ENCODE assay signal across 24 mouse cellular contexts in the genomic region with DNA sequence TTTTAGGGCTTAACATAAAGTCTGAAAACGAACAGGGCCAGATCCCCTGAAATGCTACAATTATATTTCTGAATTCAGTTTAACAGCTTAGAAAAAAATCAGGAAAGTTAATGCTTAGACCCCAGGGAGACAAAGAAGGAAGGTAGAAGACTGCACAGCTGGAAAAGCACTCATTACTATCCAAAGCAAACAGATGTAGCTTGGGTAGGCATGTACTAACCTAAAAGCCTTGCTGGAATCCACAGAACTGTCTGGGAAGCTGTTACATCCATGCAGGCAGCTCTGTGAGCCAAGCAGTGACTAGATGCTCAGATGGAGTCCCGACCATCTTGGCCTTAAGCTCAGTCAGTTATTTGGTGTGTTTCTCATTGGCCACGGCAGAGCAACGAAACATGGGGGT. TPM values are rescaled to one million over a fixed set of nuclear protein-coding genes. Genes with fewer than 3 reads are reported as not detected.
A peak's percentile ranks its signal among the peaks of the same experiment; 100 is the strongest.
DNase-seq lines count a peak whose midpoint lies in the region; ATAC-seq and TF ChIP-seq lines count a peak whose summit lies in the region.
"Had no signal": no experiment of that assay in that cellular context is flagged by ENCODE, and none has a peak within 500 bp of the region (broad histone marks: within the 10 kb centered on the region; RNA-seq: fewer than 3 reads in every experiment).

No protein-coding gene starts in this region.

- 59% methylated on average over 4 of the region's 4 CpGs for WGBS in embryonic facial prominence, embryonic 14.5 days
- WGBS in embryonic facial prominence, embryonic 10.5 days, result 77% methylated on average over 4 of the region's 4 CpGs
- WGBS in limb, embryonic 14.5 days, result 53% methylated on average over 4 of the region's 4 CpGs
- WGBS in forebrain, embryonic 10.5 days, result 89% methylated on average over 4 of the region's 4 CpGs

- peak; percentile 46 for DNase-seq in embryonic facial prominence, embryonic 14.5 days (ENCODE audit: low spot score)
- no peak for DNase-seq in embryonic facial prominence, embryonic 10.5 days (ENCODE audit: low spot score)
- DNase-seq in heart, adult 11 months, result peak; percentile 66
- no peak for DNase-seq in heart, postnatal 36 days
- DNase-seq in limb, embryonic 14.5 days (ENCODE audit: low spot score), result peak; percentile 52
- no peak for DNase-seq in forebrain, embryonic 10.5 days (ENCODE audit: extremely low spot score, low spot score)
- DNase-seq: adrenal gland, adult 8-10 months; adrenal gland, postnatal 14 days; adrenal gland, postnatal 36 days; B cell, adult 2 months; cerebellum, adult 11-12 months; cerebellum, adult 2 months; cerebellum, adult 9-10 months; cerebellum, postnatal 10 days; cerebellum, postnatal 25 days had no signal

- H3K9ac ChIP-seq in embryonic facial prominence, embryonic 14.5 days (ENCODE audit: low read depth, low read length), result no peak overlapping the region
- H3K9ac ChIP-seq in limb, embryonic 14.5 days (ENCODE audit: low read depth, low read length, severe bottlenecking), result no peak overlapping the region
- H3K9ac ChIP-seq: embryonic facial prominence, embryonic 13.5 days; forebrain, embryonic 12.5 days had no signal

- H3K4me1 ChIP-seq in embryonic facial prominence, embryonic 14.5 days (ENCODE audit: control insufficient read depth, insufficient read depth, low read length), result no peaks in the 10 kb centered on the region
- H3K4me1 ChIP-seq in embryonic facial prominence, embryonic 10.5 days, result no peaks in the 10 kb centered on the region
- 0 out of 2 replicates have a peak, but pooled peaks cover 6% of the 10 kb centered on the region for H3K4me1 ChIP-seq in limb, embryonic 14.5 days (ENCODE audit: control insufficient read depth, insufficient read depth, low read length)
- H3K4me1 ChIP-seq in forebrain, embryonic 10.5 days, result no peaks in the 10 kb centered on the region
- H3K4me1 ChIP-seq: embryonic facial prominence, embryonic 13.5 days; forebrain, embryonic 12.5 days had no signal

- no peak for ATAC-seq in embryonic facial prominence, embryonic 14.5 days (ENCODE audit: low read depth)
- peak; percentile 80; the same call in 1 of the 2 replicates for ATAC-seq in limb, embryonic 14.5 days (ENCODE audit: low FRiP score, low read depth)
- ATAC-seq: activated CD4-positive, CD25-positive, alpha-beta regulatory T cell, adult 4 months; CD4-positive, CD25-positive, alpha-beta regulatory T cell, adult 4 months; forebrain, embryonic 14.5 days; forebrain, embryonic 16.5 days; Patski had no signal

- H3K4me2 ChIP-seq in embryonic facial prominence, embryonic 14.5 days (ENCODE audit: low read depth, low read length), result no peak overlapping the region
- H3K4me2 ChIP-seq in limb, embryonic 14.5 days (replicated peaks; ENCODE audit: low read depth, low read length, severe bottlenecking), result no peak overlapping the region
- H3K4me2 ChIP-seq: embryonic facial prominence, embryonic 13.5 days; forebrain, embryonic 12.5 days had no signal

- H3K9me3 ChIP-seq in embryonic facial prominence, embryonic 14.5 days (ENCODE audit: control insufficient read depth, low read length), result no peaks in the 10 kb centered on the region
- no peaks in the 10 kb centered on the region for H3K9me3 ChIP-seq in embryonic facial prominence, embryonic 10.5 days
- no peaks in the 10 kb centered on the region for H3K9me3 ChIP-seq in limb, embryonic 14.5 days (ENCODE audit: control insufficient read depth, low read length)
- no peaks in the 10 kb centered on the region for H3K9me3 ChIP-seq in forebrain, embryonic 10.5 days
- H3K9me3 ChIP-seq: embryonic facial prominence, embryonic 13.5 days; forebrain, embryonic 12.5 days; G1E had no signal

- H3K27me3 ChIP-seq in embryonic facial prominence, embryonic 14.5 days (replicated peaks; ENCODE audit: control insufficient read depth, insufficient read depth, low read length), result no peaks in the 10 kb centered on the region
- H3K27me3 ChIP-seq in embryonic facial prominence, embryonic 10.5 days (replicated peaks; ENCODE audit: low read depth, poor library complexity, severe bottlenecking), result no peaks in the 10 kb centered on the region
- no peaks in the 10 kb centered on the region for H3K27me3 ChIP-seq in limb, embryonic 14.5 days (ENCODE audit: control insufficient read depth, insufficient read depth, low read length)
- no peaks in the 10 kb centered on the region for H3K27me3 ChIP-seq in forebrain, embryonic 10.5 days (ENCODE audit: poor library complexity, severe bottlenecking)
- H3K27me3 ChIP-seq: CH12.LX; embryonic facial prominence, embryonic 13.5 days; forebrain, embryonic 12.5 days had no signal

- H3K27ac ChIP-seq in embryonic facial prominence, embryonic 14.5 days (replicated peaks; ENCODE audit: low read depth, low read length), result no peak overlapping the region
- H3K27ac ChIP-seq in embryonic facial prominence, embryonic 10.5 days (replicated peaks), result no peak overlapping the region
- no peak overlapping the region for H3K27ac ChIP-seq in limb, embryonic 14.5 days (replicated peaks; ENCODE audit: low read depth, low read length)
- H3K27ac ChIP-seq in forebrain, embryonic 10.5 days, result no peak overlapping the region
- H3K27ac ChIP-seq: embryonic facial prominence, embryonic 13.5 days; forebrain, embryonic 12.5 days had no signal

- H3K4me3 ChIP-seq in embryonic facial prominence, embryonic 14.5 days (ENCODE audit: low read depth, low read length), result no peak overlapping the region
- no peak overlapping the region for H3K4me3 ChIP-seq in embryonic facial prominence, embryonic 10.5 days
- no peak overlapping the region for H3K4me3 ChIP-seq in limb, embryonic 14.5 days (replicated peaks; ENCODE audit: low read length)
- H3K4me3 ChIP-seq in forebrain, embryonic 10.5 days, result no peak overlapping the region
- H3K4me3 ChIP-seq: embryonic facial prominence, embryonic 13.5 days; forebrain, embryonic 12.5 days had no signal

- no peak for TF ChIP-seq POLR2A in limb, embryonic 14.5 days (IDR thresholded peaks at IDR 0.05; ENCODE audit: borderline replicate concordance, extremely low read depth, insufficient read depth, insufficient read length)

- intact Hi-C loops in heart, postnatal 36 days (cut with DNase I), result no loop called here

- H3K36me3 ChIP-seq in embryonic facial prominence, embryonic 14.5 days (ENCODE audit: control insufficient read depth, insufficient read depth, low read length), result no peaks in the 10 kb centered on the region
- H3K36me3 ChIP-seq in embryonic facial prominence, embryonic 10.5 days (replicated peaks), result no peaks in the 10 kb centered on the region
- H3K36me3 ChIP-seq in limb, embryonic 14.5 days (ENCODE audit: control insufficient read depth, insufficient read depth, low read length), result no peaks in the 10 kb centered on the region
- H3K36me3 ChIP-seq in forebrain, embryonic 10.5 days (replicated peaks), result no peaks in the 10 kb centered on the region
- H3K36me3 ChIP-seq: embryonic facial prominence, embryonic 13.5 days; forebrain, embryonic 12.5 days; G1E had no signal

RNA-seq across cellular contexts. Expression of gene Mpp6, which starts 24.8 kb away (rescaled TPM):
- 79.6 and 80.8 TPM in 2 replicates for polyA plus RNA-seq in embryonic facial prominence, embryonic 14.5 days (2014; fragmentation: Nextera tagmentation; extraction: Ambion mirVana)
- polyA plus RNA-seq in embryonic facial prominence, embryonic 10.5 days (2016; fragmentation: Nextera tagmentation; extraction: Ambion mirVana), result 65.6 and 69.2 TPM in 2 replicates
- total RNA-seq in heart, postnatal 36 days (2021), result 10 to 100 TPM; 59.2 to 64.2 TPM
- polyA plus RNA-seq in limb, embryonic 14.5 days (2012; rRNA removed), result 19.6 and 33.9 TPM in 2 replicates
- 64.8 and 66.4 TPM in 2 replicates for polyA plus RNA-seq in limb, embryonic 14.5 days (2014; fragmentation: Nextera tagmentation; extraction: Ambion mirVana)
- 73.6 and 75.0 TPM in 2 replicates for polyA plus RNA-seq in forebrain, embryonic 10.5 days (2016; fragmentation: Nextera tagmentation; extraction: Ambion mirVana)

Comparison
In these comparisons a context has a peak if more than half of its experiments do, and no peak if none do; other contexts are left out.
1. DNase-seq: peak in embryonic facial prominence, embryonic 14.5 days (single experiment), heart, adult 11 months (single experiment) and limb, embryonic 14.5 days (single experiment); none in embryonic facial prominence, embryonic 10.5 days (single experiment), heart, postnatal 36 days (0 of 2) and forebrain, embryonic 10.5 days (single experiment).